Mouse (Mus musculus) gastrocnemius, postnatal 10 days (tissue): Measurements from ENCODE around the gene Ppan. TPM values are rescaled to one million over a fixed set of nuclear protein-coding genes. Genes with fewer than 3 reads are reported as not detected.

Experiments
- microRNA-seq, 2 experiments: library from miRNA; unstranded; fragments of <30 nt; microRNA quantifications; one replicate each; pipeline ENCODE4 v1.2.0; 2021
- total RNA-seq, 2 experiments: library from RNA; stranded (reverse); gene quantifications; 2 replicates each; pipeline ENCODE4 v1.2.3; 2021

The Ppan gene
- total RNA-seq, 2 experiments from 2014 or later: 15.9 to 19.2 TPM

Small RNA genes lying within 50 kb of the gene (microRNA-seq; reads per million reads assigned to microRNA genes)
- 0 reads per million in 2 experiments for gene Mir7081

Other genes starting within 250 kb of the Ppan start
- gene Ubl5, start 245.3 kb upstream of the Ppan start, total RNA-seq: 100 to 1,000 TPM; 197 to 204 TPM
- gene Fbxl12, start 243.4 kb upstream of the Ppan start, total RNA-seq: 10 to 100 TPM in 1 of 2 experiments, 1 to 10 TPM in 1; 8.1 to 12.0 TPM
- gene Pin1, start 236.1 kb upstream of the Ppan start, total RNA-seq: 10 to 100 TPM; 15.7 to 17.2 TPM
- gene Olfm2, start 141.8 kb upstream of the Ppan start, total RNA-seq: under 1 TPM; 0.52 TPM
- 10 to 100 TPM; 76.7 to 90.9 TPM for gene Col5a3, start 73.1 kb upstream of the Ppan start, total RNA-seq
- not detected for gene Rdh8, start 69.7 kb upstream of the Ppan start, total RNA-seq
- gene A230050P20Rik, start 19.5 kb upstream of the Ppan start, total RNA-seq: 1 to 10 TPM; 4.8 to 7.6 TPM
- gene Angptl6, start 8.4 kb upstream of the Ppan start, total RNA-seq: 1 to 10 TPM; 4.4 to 4.7 TPM
- gene Eif3g, start 10.4 kb downstream of the Ppan start, total RNA-seq: 100 to 1,000 TPM; 131 to 133 TPM
- 10 to 100 TPM; 18.4 to 25.7 TPM for gene Dnmt1, start 71.7 kb downstream of the Ppan start, total RNA-seq
- gene S1pr2, start 88.6 kb downstream of the Ppan start, total RNA-seq: 10 to 100 TPM in 1 of 2 experiments, 1 to 10 TPM in 1; 8.9 to 11.1 TPM
- 10 to 100 TPM; 48.4 to 49.1 TPM for gene Mrpl4, start 114.6 kb downstream of the Ppan start, total RNA-seq
- gene Icam1, start 127.8 kb downstream of the Ppan start, total RNA-seq: 1 to 10 TPM; 3.8 to 5.6 TPM
- gene Icam4, start 141.2 kb downstream of the Ppan start, total RNA-seq: under 1 TPM in 1 of 2 experiments, not detected in 1; 0.70 TPM
- gene Icam5, start 143.9 kb downstream of the Ppan start, total RNA-seq: under 1 TPM; 0.14 to 0.25 TPM
- gene Zglp1, start 178.9 kb downstream of the Ppan start, total RNA-seq: not detected
- under 1 TPM; 0.14 to 0.32 TPM for gene Gm49373, start 184.9 kb downstream of the Ppan start, total RNA-seq
- 10 to 100 TPM; 24.2 to 24.9 TPM for gene Fdx1l, start 185.4 kb downstream of the Ppan start, total RNA-seq
- gene Gm38431, start 203.8 kb downstream of the Ppan start, total RNA-seq: 1 to 10 TPM in 1 of 2 experiments, under 1 TPM in 1; 0.61 to 1.2 TPM
- 10 to 100 TPM; 22.1 to 25.6 TPM for gene Raver1, start 203.8 kb downstream of the Ppan start, total RNA-seq
- gene Tyk2, start 243.1 kb downstream of the Ppan start, total RNA-seq: 1 to 10 TPM; 5.1 to 7.6 TPM